8 mouse cellular contexts compared by ENCODE assay signal in the genomic region with DNA sequence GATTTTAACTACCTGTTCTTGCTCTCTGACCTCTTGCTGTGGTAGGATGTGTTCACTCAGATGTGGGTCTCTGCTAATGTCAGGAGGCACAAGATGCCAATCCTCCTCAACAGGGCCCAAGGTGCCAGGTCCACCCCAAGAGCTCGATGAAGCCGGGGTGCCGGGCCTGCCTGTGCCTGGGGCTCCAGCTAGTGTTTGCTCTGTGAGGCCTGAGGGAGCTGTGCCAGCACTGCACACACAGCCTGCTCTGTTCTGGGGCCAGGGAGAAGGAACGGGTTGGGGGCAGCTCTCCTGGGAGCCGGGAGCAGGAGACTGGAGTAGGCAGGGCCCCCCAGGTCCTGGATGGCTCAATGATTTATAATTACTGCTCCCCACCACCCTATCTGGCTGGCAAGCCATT. TPM values are rescaled to one million over a fixed set of nuclear protein-coding genes. Genes with fewer than 3 reads are reported as not detected.
DNase-seq lines count a peak whose midpoint lies in the region; ATAC-seq and TF ChIP-seq lines count a peak whose summit lies in the region.

No protein-coding gene starts in this region.

- TF ChIP-seq EP300 in heart, adult 2 months (IDR thresholded peaks at IDR 0.05; ENCODE audit: insufficient read depth, low read depth, low read length) = no peak

- H3K27me3 ChIP-seq in heart, adult 2 months (ENCODE audit: control insufficient read depth, insufficient read depth, low read length) = peaks cover 2% of the 10 kb centered on the region; the same call in 1 of the 2 replicates
- H3K27me3 ChIP-seq in C2C12 (ENCODE audit: control insufficient read depth, insufficient read depth, insufficient read length) = no peaks in the 10 kb centered on the region
- peaks cover 2% of the 10 kb centered on the region; the same call in 1 of the 2 replicates for H3K27me3 ChIP-seq in intestine, embryonic 16.5 days (replicated peaks; ENCODE audit: control insufficient read depth, insufficient read depth, low read length)
- peaks cover 42% of the 10 kb centered on the region for H3K27me3 ChIP-seq in neural tube, embryonic 13.5 days

- peak overlapping the region; percentile 96 for H3K4me2 ChIP-seq in intestine, embryonic 16.5 days (ENCODE audit: low read depth, low read length)
- H3K4me2 ChIP-seq in neural tube, embryonic 13.5 days = peak overlapping the region; percentile 98

- DNase-seq in heart, adult 2 months = peak in 1 of 2 experiments; percentile 38
- DNase-seq in heart, adult 11 months = no peak
- no peak for DNase-seq in yolk sac, embryonic 10.5 days (ENCODE audit: low spot score)
- no peak for DNase-seq in urinary bladder, postnatal 36 days (ENCODE audit: low spot score in 2 of 2)

- no peaks in the 10 kb centered on the region for H3K79me3 ChIP-seq in C2C12 (ENCODE audit: low read depth)

- H3K4me1 ChIP-seq in heart, adult 2 months (ENCODE audit: control insufficient read depth, insufficient read depth, low read length) = no peaks in the 10 kb centered on the region; the same call in 1 of the 2 replicates
- no peaks in the 10 kb centered on the region for H3K4me1 ChIP-seq in cortical plate, adult 2 months (ENCODE audit: control insufficient read depth, insufficient read depth, low read length)
- peaks cover 22% of the 10 kb centered on the region for H3K4me1 ChIP-seq in intestine, embryonic 16.5 days (ENCODE audit: control insufficient read depth, insufficient read depth, low read length)
- peaks cover 46% of the 10 kb centered on the region for H3K4me1 ChIP-seq in neural tube, embryonic 13.5 days (replicated peaks)

- H3K9ac ChIP-seq in heart, adult 2 months (ENCODE audit: low read depth, low read length) = peak overlapping the region; percentile 93
- peak overlapping the region; percentile 72 for H3K9ac ChIP-seq in intestine, embryonic 16.5 days (ENCODE audit: low read depth, low read length)
- peak overlapping the region; percentile 65 for H3K9ac ChIP-seq in neural tube, embryonic 13.5 days

- no peaks in the 10 kb centered on the region for H3K9me3 ChIP-seq in intestine, embryonic 16.5 days (ENCODE audit: control insufficient read depth, low read length)
- H3K9me3 ChIP-seq in neural tube, embryonic 13.5 days = no peaks in the 10 kb centered on the region

- intact Hi-C loops in heart, adult 2 months (cut with DNase I) = loop anchor here (5.0 kb wide), 1 partner anchor 141 kb away; a partner anchor contains a TSS

- no peaks in the 10 kb centered on the region for H3K36me3 ChIP-seq in heart, adult 2 months (ENCODE audit: control insufficient read depth, insufficient read depth, low read length)
- H3K36me3 ChIP-seq in C2C12 (ENCODE audit: control insufficient read depth, insufficient read depth) = peaks cover 9% of the 10 kb centered on the region
- 0 out of 2 replicates have a peak, but pooled peaks cover 2% of the 10 kb centered on the region for H3K36me3 ChIP-seq in intestine, embryonic 16.5 days (ENCODE audit: control insufficient read depth, insufficient read depth, low read length)
- H3K36me3 ChIP-seq in neural tube, embryonic 13.5 days = no peaks in the 10 kb centered on the region

- peaks cover 2% of the 10 kb centered on the region for H3K79me2 ChIP-seq in heart, adult 2 months (replicated peaks; ENCODE audit: control insufficient read depth, insufficient read depth, low read length)
- H3K79me2 ChIP-seq in C2C12 (ENCODE audit: control insufficient read depth, insufficient read depth) = no peaks in the 10 kb centered on the region

- peak overlapping the region; percentile 91 for H3K27ac ChIP-seq in heart, adult 2 months
- H3K27ac ChIP-seq in cortical plate, adult 2 months (ENCODE audit: insufficient read depth, low read length) = peak overlapping the region; percentile 86
- H3K27ac ChIP-seq in intestine, embryonic 16.5 days (ENCODE audit: low read length) = peak overlapping the region; percentile 17; the same call in 1 of the 2 replicates
- peak overlapping the region; percentile 33; the same call in 1 of the 2 replicates for H3K27ac ChIP-seq in neural tube, embryonic 13.5 days (replicated peaks)

- peak overlapping the region; percentile 71 for H3ac ChIP-seq in C2C12 (ENCODE audit: control insufficient read depth, insufficient read length, low read depth)

- H3K4me3 ChIP-seq in heart, adult 2 months = peak overlapping the region; percentile 75
- no peak overlapping the region for H3K4me3 ChIP-seq in C2C12 (ENCODE audit: insufficient read depth, poor library complexity, severe bottlenecking)
- H3K4me3 ChIP-seq in cortical plate, adult 2 months (ENCODE audit: insufficient read depth, low read length) = peak overlapping the region; percentile 79
- H3K4me3 ChIP-seq in intestine, embryonic 16.5 days (ENCODE audit: low read length) = peak overlapping the region; percentile 76
- H3K4me3 ChIP-seq in neural tube, embryonic 13.5 days = peak overlapping the region; percentile 50

- 58% methylated on average over 5 of the region's 5 CpGs for whole genome bisulfite sequencing in heart, adult 2 months
- WGBS in intestine, embryonic 16.5 days = 55% methylated on average over 5 of the region's 5 CpGs
- 56% methylated on average over 5 of the region's 5 CpGs for WGBS in neural tube, embryonic 13.5 days

- TF ChIP-seq CTCF in heart, adult 2 months (IDR thresholded peaks at IDR 0.05) = no peak
- no peak for TF ChIP-seq CTCF in C2C12 (IDR thresholded peaks at IDR 0.05; ENCODE audit: control insufficient read depth, insufficient read depth, insufficient read length)
- TF ChIP-seq CTCF in cortical plate, adult 2 months (IDR thresholded peaks at IDR 0.05; ENCODE audit: extremely low read depth, insufficient read depth, low read length) = no peak

- no peak for TF ChIP-seq POLR2A in heart, adult 2 months (IDR thresholded peaks at IDR 0.05; ENCODE audit: insufficient read depth, low read depth, low read length)
- TF ChIP-seq POLR2A in cortical plate, adult 2 months (IDR thresholded peaks at IDR 0.05; ENCODE audit: extremely low read depth, insufficient read depth, low read length) = no peak

- no peak for ATAC-seq in intestine, embryonic 16.5 days
- peak; percentile 41 for ATAC-seq in neural tube, embryonic 13.5 days (ENCODE audit: low read depth)

TF ChIP-seq in C2C12, 6 proteins besides CTCF, POLR2A, EP300 and RAD21:
- TF ChIP-seq FOSL1 (IDR thresholded peaks at IDR 0.05; ENCODE audit: insufficient read depth, low read length, poor library complexity, severe bottlenecking) (no peak), MYOD1 (IDR thresholded peaks at IDR 0.05; ENCODE audit: control insufficient read depth, insufficient read length, low read depth) (no peak), USF1 (IDR thresholded peaks at IDR 0.05; ENCODE audit: low read depth) (no peak), MYOG (IDR thresholded peaks at IDR 0.05; ENCODE audit: control insufficient read depth, extremely low read depth, insufficient read length) (no peak), MAX (IDR thresholded peaks at IDR 0.05) (no peak), CEBPB (IDR thresholded peaks at IDR 0.05; ENCODE audit: low read depth) (no peak)

RNA-seq across cellular contexts. Expression of a gene that starts 2.3 kb away (rescaled TPM):
- 100 to 1,000 TPM; 141 to 157 TPM for total RNA-seq in heart, adult 2 months (2021)
- 139 and 165 TPM in 2 replicates for polyA plus RNA-seq in heart, adult 2 months (2012; rRNA removed)
- 19.0 TPM for polyA plus RNA-seq in C2C12 (2012; fragmentation: generic; extraction: Trizol)
- 90.4 and 100 TPM in 2 replicates for polyA plus RNA-seq in cortical plate, adult 2 months (2012; rRNA removed)
- polyA plus RNA-seq in intestine, embryonic 16.5 days (2015; fragmentation: Nextera tagmentation; extraction: Ambion mirVana) = 17.0 and 21.0 TPM in 2 replicates
- 14.8 and 15.3 TPM in 2 replicates for polyA plus RNA-seq in neural tube, embryonic 13.5 days (2015; fragmentation: Nextera tagmentation; extraction: Ambion mirVana)

RNA-seq across cellular contexts. Expression of a gene that starts 6.7 kb away (rescaled TPM):
- 10 to 100 TPM; 54.7 to 58.2 TPM for total RNA-seq in heart, adult 2 months (2021)
- 35.0 and 43.2 TPM in 2 replicates for polyA plus RNA-seq in heart, adult 2 months (2012; rRNA removed)
- polyA plus RNA-seq in C2C12 (2012; fragmentation: generic; extraction: Trizol) = 67.5 TPM
- 32.7 and 34.9 TPM in 2 replicates for polyA plus RNA-seq in cortical plate, adult 2 months (2012; rRNA removed)
- polyA plus RNA-seq in intestine, embryonic 16.5 days (2015; fragmentation: Nextera tagmentation; extraction: Ambion mirVana) = 68.4 and 73.1 TPM in 2 replicates
- 64.5 and 67.0 TPM in 2 replicates for polyA plus RNA-seq in neural tube, embryonic 13.5 days (2015; fragmentation: Nextera tagmentation; extraction: Ambion mirVana)

RNA-seq across cellular contexts. Expression of a gene that starts 21.3 kb away (rescaled TPM):
- 1 to 10 TPM; 2.7 to 3.2 TPM for total RNA-seq in heart, adult 2 months (2021)
- 8.5 and 12.6 TPM in 2 replicates for polyA plus RNA-seq in heart, adult 2 months (2012; rRNA removed)
- polyA plus RNA-seq in C2C12 (2012; fragmentation: generic; extraction: Trizol) = 1.2 TPM
- polyA plus RNA-seq in cortical plate, adult 2 months (2012; rRNA removed) = 37.4 and 41.3 TPM in 2 replicates
- 14.4 and 15.2 TPM in 2 replicates for polyA plus RNA-seq in intestine, embryonic 16.5 days (2015; fragmentation: Nextera tagmentation; extraction: Ambion mirVana)
- 11.7 and 14.1 TPM in 2 replicates for polyA plus RNA-seq in neural tube, embryonic 13.5 days (2015; fragmentation: Nextera tagmentation; extraction: Ambion mirVana)

RNA-seq across cellular contexts. Expression of a gene that starts 55.4 kb away (rescaled TPM):
- total RNA-seq in heart, adult 2 months (2021) = 10 to 100 TPM; 17.3 to 19.9 TPM
- polyA plus RNA-seq in heart, adult 2 months (2012; rRNA removed) = 15.0 and 20.4 TPM in 2 replicates
- polyA plus RNA-seq in C2C12 (2012; fragmentation: generic; extraction: Trizol) = 11.3 TPM
- 34.2 and 35.3 TPM in 2 replicates for polyA plus RNA-seq in cortical plate, adult 2 months (2012; rRNA removed)
- polyA plus RNA-seq in intestine, embryonic 16.5 days (2015; fragmentation: Nextera tagmentation; extraction: Ambion mirVana) = 20.4 and 22.9 TPM in 2 replicates
- polyA plus RNA-seq in neural tube, embryonic 13.5 days (2015; fragmentation: Nextera tagmentation; extraction: Ambion mirVana) = 37.2 and 43.3 TPM in 2 replicates

RNA-seq across cellular contexts. Expression of a gene that starts 55.4 kb away (rescaled TPM):
- total RNA-seq in heart, adult 2 months (2021) = 10 to 100 TPM; 20.3 to 27.6 TPM
- 30.6 and 32.9 TPM in 2 replicates for polyA plus RNA-seq in heart, adult 2 months (2012; rRNA removed)
- polyA plus RNA-seq in C2C12 (2012; fragmentation: generic; extraction: Trizol) = 0.21 TPM
- 8.2 and 8.3 TPM in 2 replicates for polyA plus RNA-seq in cortical plate, adult 2 months (2012; rRNA removed)
- 21.8 and 24.2 TPM in 2 replicates for polyA plus RNA-seq in intestine, embryonic 16.5 days (2015; fragmentation: Nextera tagmentation; extraction: Ambion mirVana)
- 1.1 and 1.5 TPM in 2 replicates for polyA plus RNA-seq in neural tube, embryonic 13.5 days (2015; fragmentation: Nextera tagmentation; extraction: Ambion mirVana)

Comparison
In these comparisons a context has a peak if more than half of its experiments do, and no peak if none do; other contexts are left out.
1. H3K27ac ChIP-seq: peak in every context shown above with its lines; median percentile 91 in heart, adult 2 months; 86 in cortical plate, adult 2 months; 33 in neural tube, embryonic 13.5 days; 17 in intestine, embryonic 16.5 days.